Mouse (Mus musculus): ENCODE results near the gene Gabrr3. TPM values are rescaled to one million over a fixed set of nuclear protein-coding genes. Genes with fewer than 3 reads are reported as not detected.

Gene Gabrr3
- polyA plus RNA-seq (2012; rRNA removed), result not detected in 2 replicates

DNA sequence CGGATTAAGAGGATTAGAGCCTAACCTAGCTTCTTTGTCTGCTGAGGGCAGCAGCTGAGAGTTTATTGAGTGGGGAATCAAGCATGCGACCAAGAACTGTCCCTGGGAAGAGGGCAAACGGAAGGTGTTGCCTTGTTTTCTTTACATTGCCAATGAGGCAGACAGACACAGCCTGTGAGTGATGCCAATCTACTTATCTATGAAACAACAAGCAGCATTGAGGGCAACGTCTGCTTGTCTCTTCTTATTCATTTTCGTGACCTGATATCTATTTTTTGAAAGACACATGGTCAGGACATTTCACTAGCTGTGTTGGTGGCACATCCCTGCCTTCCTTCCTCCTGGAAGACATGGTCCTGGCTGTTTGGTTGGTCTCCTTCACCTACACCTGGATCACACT lies at the start of gene Gabrr3:
TSS of gene Gabrr3 (plus strand) at position 301 of the 400 bp plus-strand sequence.

DNA sequence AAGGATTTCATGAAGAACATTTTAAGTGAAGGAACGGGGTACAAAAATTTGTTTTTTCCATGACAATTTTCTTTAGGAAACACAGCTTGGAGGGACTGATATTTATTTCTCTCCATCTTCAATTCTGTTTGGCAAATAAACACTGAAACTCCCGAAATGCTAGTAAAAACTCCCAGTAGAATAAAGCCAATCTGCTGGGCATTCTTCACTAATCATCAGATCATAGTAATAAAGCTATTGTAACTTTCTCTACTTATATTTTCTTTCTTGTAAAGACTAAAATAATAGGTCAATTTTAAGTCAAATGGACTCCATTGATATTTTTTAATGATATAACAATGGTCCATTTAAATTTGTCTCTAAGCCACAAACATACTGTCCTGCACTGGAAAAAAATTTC lies 43.2 kb upstream of the Gabrr3 start, which contains the start of gene Olfr209:
TSS of gene Olfr209 (minus strand) at position 101 of the 400 bp plus-strand sequence.

GRCm38 (mm10) chr16:59471637-59472278 lies 64.6 kb downstream of the Gabrr3 start, which contains the start of gene Riox2:
TSS of gene Riox2 (plus strand) at chr16:59471775.

Other genes starting within 250 kb of the Gabrr3 start
- not detected in 2 replicates for gene Olfr196, start 236.9 kb upstream of the Gabrr3 start, polyA plus RNA-seq (2012; rRNA removed)
- gene Olfr198, start 203.8 kb upstream of the Gabrr3 start, polyA plus RNA-seq (2012; rRNA removed), result not detected in 2 replicates
- not detected in 2 replicates for gene Olfr199, start 187.6 kb upstream of the Gabrr3 start, polyA plus RNA-seq (2012; rRNA removed)
- not detected in 2 replicates for gene Olfr201, start 134.7 kb upstream of the Gabrr3 start, polyA plus RNA-seq (2012; rRNA removed)
- not detected in 2 replicates for gene Olfr202, start 120.5 kb upstream of the Gabrr3 start, polyA plus RNA-seq (2012; rRNA removed)
- gene Olfr203, start 108.5 kb upstream of the Gabrr3 start, polyA plus RNA-seq (2012; rRNA removed), result not detected in 2 replicates
- gene Olfr204, start 89.1 kb upstream of the Gabrr3 start, polyA plus RNA-seq (2012; rRNA removed), result not detected in 2 replicates
- gene Olfr205, start 76.2 kb upstream of the Gabrr3 start, polyA plus RNA-seq (2012; rRNA removed), result not detected in 2 replicates
- not detected in 2 replicates for gene Olfr206, start 58.1 kb upstream of the Gabrr3 start, polyA plus RNA-seq (2012; rRNA removed)
- not detected in 2 replicates for gene Olfr209, start 43.3 kb upstream of the Gabrr3 start, polyA plus RNA-seq (2012; rRNA removed)
- gene Riox2, start 64.4 kb downstream of the Gabrr3 start, polyA plus RNA-seq (2012; rRNA removed), result 4.3 and 6.8 TPM in 2 replicates
- gene Crybg3, start 193.6 kb downstream of the Gabrr3 start, polyA plus RNA-seq (2012; rRNA removed), result 2.9 and 4.5 TPM in 2 replicates
- gene Arl6, start 232.1 kb downstream of the Gabrr3 start, polyA plus RNA-seq (2012; rRNA removed), result 0.49 and 0.76 TPM in 2 replicates